Mouse (Mus musculus): ENCODE data around the gene Napb.

The Napb gene

GRCm38 (mm10) chr2:148687971-148688370 is 44.3 kb downstream of the Napb start:
- DNase-seq = peak; percentile 61

GRCm38 (mm10) chr2:148686862-148687261 is 45.4 kb downstream of the Napb start:
- no peak for DNase-seq

GRCm38 (mm10) chr2:148685709-148686108 is 46.6 kb downstream of the Napb start:
- DNase-seq = no peak

GRCm38 (mm10) chr2:148684972-148685371 is 47.3 kb downstream of the Napb start:
- DNase-seq = no peak

- DNase-seq = no peak
Measured at GRCm38 (mm10) chr2:148683031-148683430, 49.2 kb downstream of the Napb start.

GRCm38 (mm10) chr2:148681461-148681891 is 50.8 kb downstream of the Napb start:
- DNase-seq = peak; percentile 98

- DNase-seq = peak; percentile 100
Measured at GRCm38 (mm10) chr2:148680775-148681291, 51.4 kb downstream of the Napb start, which contains the start of gene Gzf1. Gene Gzf1 (plus strand): TSS chr2:148681023.

GRCm38 (mm10) chr2:148679346-148679745 is 52.9 kb downstream of the Napb start:
- peak; percentile 98 for DNase-seq

- DNase-seq = peak; percentile 95
Measured at GRCm38 (mm10) chr2:148677801-148678200, 54.5 kb downstream of the Napb start.

GRCm38 (mm10) chr2:148672199-148673096 is 59.8 kb downstream of the Napb start, which contains the start of gene Nxt1:
Gene Nxt1 (plus strand): TSS chr2:148672601.
- peak; percentile 100 for DNase-seq

GRCm38 (mm10) chr2:148663458-148663857 is 68.8 kb downstream of the Napb start:
- DNase-seq = peak; percentile 8

- DNase-seq = peak; percentile 91
Measured at GRCm38 (mm10) chr2:148654961-148655360, 77.3 kb downstream of the Napb start.

GRCm38 (mm10) chr2:148650587-148651357 is 81.5 kb downstream of the Napb start:
- peak; percentile 33 for DNase-seq

GRCm38 (mm10) chr2:148644421-148645000 is 87.8 kb downstream of the Napb start:
- DNase-seq = peak; percentile 64
